Mouse (Mus musculus) brain, embryonic 14.5 days (tissue): ENCODE results near the gene Rnd2.

Experiments
- CTCF ChIP-seq: fragments of 200-500 bp; IDR thresholded peaks from 2 replicates; pipeline ENCODE4 v1.5.1; 2012; ENCODE audit warnings: inconsistent platforms, mild to moderate bottlenecking, moderate library complexity, borderline replicate concordance; ENCODE audit not compliant: insufficient read depth, insufficient read length; ENCODE audit errors: extremely low read depth
- POLR2A ChIP-seq: fragments of 200-500 bp; IDR thresholded peaks from 2 replicates; pipeline ENCODE4 v1.6.1; 2012; ENCODE audit warnings: mild to moderate bottlenecking, inconsistent platforms, borderline replicate concordance; ENCODE audit not compliant: poor library complexity, insufficient read depth, insufficient read length, severe bottlenecking; ENCODE audit errors: extremely low read depth

DNA sequence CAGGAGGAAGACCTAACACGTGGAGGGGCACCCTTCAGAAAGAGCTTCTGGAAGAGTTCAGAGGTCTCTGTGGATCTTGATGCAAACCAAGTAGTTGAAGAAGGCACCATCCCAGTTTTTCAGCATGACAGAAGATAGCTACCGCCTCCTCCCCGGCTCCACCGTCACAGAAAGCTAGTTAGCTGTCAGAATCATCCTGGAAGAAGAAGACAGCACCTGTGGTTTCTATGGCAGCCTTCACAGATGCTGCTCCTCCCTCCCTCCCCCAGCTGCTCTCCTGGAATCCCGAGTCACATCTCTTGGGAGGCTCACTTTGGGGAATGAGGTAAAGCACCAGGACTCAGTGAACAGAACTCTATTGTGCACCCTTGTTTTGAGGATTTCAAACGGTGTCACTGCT, 45.8 kb upstream of the Rnd2 start:
- TF ChIP-seq CTCF (no peak), POLR2A (no peak)
